In the genomic region with DNA sequence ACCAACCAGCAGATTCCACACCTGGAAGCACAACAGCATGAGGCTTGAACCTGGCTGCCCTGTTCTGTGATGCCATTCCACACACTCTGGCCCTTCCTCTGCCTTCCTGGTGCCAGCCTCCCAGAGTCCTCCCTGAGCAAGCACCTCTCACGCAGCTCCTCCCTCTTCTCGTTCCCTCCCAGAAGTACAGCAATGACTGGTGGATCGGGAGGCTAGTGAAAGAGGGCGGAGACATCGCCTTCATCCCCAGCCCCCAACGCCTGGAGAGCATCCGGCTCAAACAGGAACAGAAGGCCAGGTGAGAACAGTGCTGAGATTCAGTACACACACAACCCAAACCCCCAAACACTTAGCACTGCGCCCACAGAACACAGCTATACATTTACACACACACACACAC, we compare ENCODE assay signal across 16 mouse cellular contexts. TPM values are rescaled to one million over a fixed set of nuclear protein-coding genes. Genes with fewer than 3 reads are reported as not detected.
A peak's percentile ranks its signal among the peaks of the same experiment; 100 is the strongest.
DNase-seq lines count a peak whose midpoint lies in the region; ATAC-seq and TF ChIP-seq lines count a peak whose summit lies in the region.
"Had no signal": no experiment of that assay in that cellular context is flagged by ENCODE, and none has a peak within 500 bp of the region (broad histone marks: within the 10 kb centered on the region; RNA-seq: fewer than 3 reads in every experiment).

No protein-coding gene starts in this region.

- 45% methylated on average over 8 of the region's 8 CpGs for WGBS in lung, adult 2 months
- 38% methylated on average over 8 of the region's 8 CpGs for WGBS in stomach, postnatal 0 days

- no peak overlapping the region for H3K4me3 ChIP-seq in lung, adult 2 months (replicated peaks; ENCODE audit: extremely low read depth, low read depth, low read length)
- H3K4me3 ChIP-seq in stomach, postnatal 0 days (ENCODE audit: low read depth, low read length) = no peak overlapping the region
- H3K4me3 ChIP-seq: embryonic facial prominence, embryonic 12.5 days; heart, embryonic 15.5 days; midbrain, embryonic 10.5 days had no signal

- DNase-seq in lung, adult 18-20 months = peak; percentile 70 to 81
- no peak for DNase-seq in lung, postnatal 14 days
- DNase-seq in kidney, adult 8-10 months = peak; percentile 49 to 70
- peak; percentile 36 for DNase-seq in lung, adult 2 months
- DNase-seq in stomach, postnatal 0 days (ENCODE audit: low spot score) = peak; percentile 88
- DNase-seq in layer of hippocampus, postnatal 25 days (ENCODE audit: extremely low spot score in 1 of 2, low spot score in 1 of 2) = no peak
- DNase-seq in urinary bladder, adult 2 months (ENCODE audit: low spot score) = no peak
- no peak for DNase-seq in heart, adult 11 months
- DNase-seq: adrenal gland, postnatal 36 days; cerebellum, adult 11-12 months; layer of hippocampus, postnatal 36 days; thymus, postnatal 4 days had no signal

- no peak overlapping the region for H3K9ac ChIP-seq in stomach, postnatal 0 days (ENCODE audit: low read length)
- H3K9ac ChIP-seq: embryonic facial prominence, embryonic 12.5 days; heart, embryonic 15.5 days had no signal

- H3K4me2 ChIP-seq in stomach, postnatal 0 days (replicated peaks; ENCODE audit: low read depth) = no peak overlapping the region
- H3K4me2 ChIP-seq: embryonic facial prominence, embryonic 12.5 days; heart, embryonic 15.5 days had no signal

- no peak for TF ChIP-seq EP300 in stomach, postnatal 0 days (optimal IDR thresholded peaks at IDR 0.05)

- ATAC-seq in stomach, postnatal 0 days (ENCODE audit: low FRiP score, low TSS enrichment) = peak; percentile 89
- ATAC-seq: hindbrain, postnatal 0 days had no signal

- no peaks in the 10 kb centered on the region for H3K27me3 ChIP-seq in stomach, postnatal 0 days (ENCODE audit: control insufficient read depth, insufficient read depth, low read length)

- peak; percentile 40; the same call in 1 of the 2 replicates for TF ChIP-seq POLR2A in lung, adult 2 months (IDR thresholded peaks at IDR 0.05; ENCODE audit: borderline replicate concordance, extremely low read depth, low read depth, low read length)

- H3K9me3 ChIP-seq in stomach, postnatal 0 days (ENCODE audit: control insufficient read depth, low read length) = no peaks in the 10 kb centered on the region
- H3K9me3 ChIP-seq: embryonic facial prominence, embryonic 12.5 days; heart, embryonic 15.5 days; midbrain, embryonic 10.5 days had no signal

- no peak for TF ChIP-seq CTCF in lung, adult 2 months (IDR thresholded peaks at IDR 0.05; ENCODE audit: insufficient read depth, low read length)
- TF ChIP-seq CTCF in stomach, postnatal 0 days (IDR thresholded peaks at IDR 0.05; ENCODE audit: low read depth) = no peak

- peaks cover 15% of the 10 kb centered on the region for H3K36me3 ChIP-seq in stomach, postnatal 0 days (ENCODE audit: control insufficient read depth, insufficient read depth, low read length)

- H3K4me1 ChIP-seq in lung, adult 2 months (ENCODE audit: control insufficient read depth, insufficient read depth, low read length) = no peaks in the 10 kb centered on the region
- H3K4me1 ChIP-seq in stomach, postnatal 0 days (replicated peaks; ENCODE audit: control insufficient read depth, insufficient read depth) = no peaks in the 10 kb centered on the region

- H3K27ac ChIP-seq in stomach, postnatal 0 days (replicated peaks) = no peak overlapping the region; the same call in 1 of the 2 replicates
- H3K27ac ChIP-seq: embryonic facial prominence, embryonic 12.5 days; heart, embryonic 15.5 days; hindbrain, postnatal 0 days; midbrain, embryonic 10.5 days had no signal

RNA-seq across cellular contexts. Expression of a gene that starts 9.5 kb away (rescaled TPM):
- polyA plus RNA-seq in lung, adult 2 months (2012; rRNA removed) = 34.1 and 37.1 TPM in 2 replicates
- 15.1 and 17.6 TPM in 2 replicates for polyA plus RNA-seq in stomach, postnatal 0 days (2015; fragmentation: Nextera tagmentation; extraction: Ambion mirVana)
- total RNA-seq in layer of hippocampus, postnatal 25 days (2021) = 100 to 1,000 TPM; 189 to 209 TPM
- 75.2 and 79.8 TPM in 2 replicates for polyA plus RNA-seq in urinary bladder, adult 2 months (2012; rRNA removed)

RNA-seq across cellular contexts. Expression of a gene that starts 22.5 kb away (rescaled TPM):
- polyA plus RNA-seq in lung, adult 2 months (2012; rRNA removed) = 28.4 and 38.9 TPM in 2 replicates
- 8.2 and 10.3 TPM in 2 replicates for polyA plus RNA-seq in stomach, postnatal 0 days (2015; fragmentation: Nextera tagmentation; extraction: Ambion mirVana)
- total RNA-seq in layer of hippocampus, postnatal 25 days (2021) = 10 to 100 TPM; 75.8 to 79.9 TPM
- polyA plus RNA-seq in urinary bladder, adult 2 months (2012; rRNA removed) = 34.0 and 45.1 TPM in 2 replicates

RNA-seq across cellular contexts. Expression of a gene that starts 30.3 kb away (rescaled TPM):
- 52.3 and 62.8 TPM in 2 replicates for polyA plus RNA-seq in lung, adult 2 months (2012; rRNA removed)
- polyA plus RNA-seq in stomach, postnatal 0 days (2015; fragmentation: Nextera tagmentation; extraction: Ambion mirVana) = 9.0 and 9.5 TPM in 2 replicates
- 10 to 100 TPM; 45.1 to 45.8 TPM for total RNA-seq in layer of hippocampus, postnatal 25 days (2021)
- 43.2 and 53.3 TPM in 2 replicates for polyA plus RNA-seq in urinary bladder, adult 2 months (2012; rRNA removed)

RNA-seq across cellular contexts. Expression of a gene that starts 37.1 kb away (rescaled TPM):
- polyA plus RNA-seq in lung, adult 2 months (2012; rRNA removed) = 19.6 and 23.6 TPM in 2 replicates
- 0.35 and 0.46 TPM in 2 replicates for polyA plus RNA-seq in stomach, postnatal 0 days (2015; fragmentation: Nextera tagmentation; extraction: Ambion mirVana)
- total RNA-seq in layer of hippocampus, postnatal 25 days (2021) = 1 to 10 TPM; 8.3 to 9.4 TPM
- polyA plus RNA-seq in urinary bladder, adult 2 months (2012; rRNA removed) = 2.1 and 3.0 TPM in 2 replicates

Comparison
In these comparisons a context has a peak if more than half of its experiments do, and no peak if none do; other contexts are left out.
1. DNase-seq: peak in lung, adult 18-20 months (2 of 2), kidney, adult 8-10 months (2 of 2), lung, adult 2 months (single experiment) and stomach, postnatal 0 days (single experiment); none in lung, postnatal 14 days (single experiment), layer of hippocampus, postnatal 25 days (0 of 2), urinary bladder, adult 2 months (single experiment) and heart, adult 11 months (single experiment).